Mouse (Mus musculus) right cerebral cortex, postnatal 36 days (tissue): ENCODE measurements around the gene Mllt1.
"Not testable (repeated sequence)": the region's sequence is repeated elsewhere in the genome, so short reads cannot be mapped to it uniquely, and the experiment has no call there.

Source experiments
- DNase-seq, 2 experiments: peaks; one replicate each; pipeline ENCODE4 v3.0.0; 2022; ENCODE audit warnings: low spot score in 2 of 2, mixed read lengths in 1 of 2

The Mllt1 gene

DNA sequence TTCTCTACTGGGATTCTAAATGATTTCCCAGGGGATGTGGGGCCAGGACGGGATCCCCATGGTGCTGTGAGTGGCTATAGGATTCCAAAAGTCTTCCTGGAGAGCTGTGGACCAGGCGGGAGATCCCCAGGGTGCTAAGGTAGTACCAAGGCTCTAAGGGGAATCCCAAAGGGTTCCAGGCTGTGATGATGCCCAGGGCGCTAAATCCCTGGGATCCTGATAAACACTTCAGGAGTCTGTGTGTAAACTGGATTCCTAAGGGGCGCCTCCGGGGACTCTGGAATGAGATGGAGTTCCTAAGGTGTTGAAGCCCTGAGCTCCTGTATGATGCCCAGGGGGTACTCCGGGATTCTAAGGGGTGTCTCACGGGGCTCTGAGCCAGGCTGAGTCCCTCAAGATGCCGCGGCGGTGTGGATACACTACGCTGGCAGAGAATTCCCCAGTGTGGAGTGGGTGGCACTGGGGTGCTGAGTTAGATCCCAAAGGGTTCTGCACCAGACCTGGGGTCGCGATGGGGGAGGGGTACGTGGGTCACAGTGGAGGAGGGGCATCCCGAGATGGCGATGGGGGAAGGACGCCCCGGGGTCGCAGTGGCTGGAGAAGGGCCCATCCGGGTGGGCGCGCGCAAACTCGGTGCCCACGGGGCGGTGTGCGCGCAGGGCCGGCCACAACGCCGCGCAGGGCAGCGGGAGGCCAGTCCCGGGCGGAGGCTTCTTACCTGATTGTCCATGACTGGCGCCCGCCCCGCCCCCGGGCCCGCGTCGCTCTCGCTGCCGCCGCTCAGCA, 477 bp downstream of the Mllt1 start:
- peak in 1 of 2 experiments; percentile 18 for DNase-seq

DNA sequence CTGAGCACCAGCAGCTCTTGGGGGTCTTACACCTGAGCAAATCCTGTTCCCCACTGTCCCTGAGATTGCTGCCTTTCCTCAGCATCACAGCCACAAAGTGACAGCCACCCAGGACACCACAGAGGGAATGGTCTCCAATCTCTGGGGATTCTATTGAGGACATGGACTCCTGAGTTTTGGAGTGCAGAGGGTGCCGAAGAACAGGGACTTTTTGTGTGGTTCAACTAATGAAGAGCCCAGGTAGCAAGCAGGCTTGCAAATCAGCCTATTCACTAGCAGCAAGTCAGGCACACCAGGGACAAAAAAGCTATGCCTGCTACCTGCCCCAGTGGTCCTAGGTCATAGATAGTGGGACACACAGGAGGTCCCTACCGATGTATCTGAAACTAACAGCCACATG, 1.8 kb downstream of the Mllt1 start:
- no peak for DNase-seq

DNA sequence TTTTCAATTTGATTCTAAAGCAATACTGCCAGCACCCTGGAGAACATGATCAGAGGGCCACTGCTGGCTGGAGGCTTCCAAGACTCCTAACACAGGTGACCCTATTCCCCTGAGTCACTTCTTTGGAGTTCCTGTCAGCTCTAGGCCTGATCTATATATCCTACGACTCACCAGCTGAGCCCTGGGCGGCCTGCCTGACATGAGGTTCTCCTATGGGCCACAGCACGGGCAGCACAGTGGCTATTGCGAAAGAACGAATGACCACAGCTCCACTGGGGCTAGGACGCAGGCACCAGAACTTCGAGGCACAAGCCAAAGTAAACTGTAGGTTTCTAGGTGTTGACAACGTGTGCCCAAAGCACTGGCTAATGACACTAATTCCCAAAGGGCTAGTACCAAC, 5.2 kb downstream of the Mllt1 start:
- DNase-seq = no peak

DNA sequence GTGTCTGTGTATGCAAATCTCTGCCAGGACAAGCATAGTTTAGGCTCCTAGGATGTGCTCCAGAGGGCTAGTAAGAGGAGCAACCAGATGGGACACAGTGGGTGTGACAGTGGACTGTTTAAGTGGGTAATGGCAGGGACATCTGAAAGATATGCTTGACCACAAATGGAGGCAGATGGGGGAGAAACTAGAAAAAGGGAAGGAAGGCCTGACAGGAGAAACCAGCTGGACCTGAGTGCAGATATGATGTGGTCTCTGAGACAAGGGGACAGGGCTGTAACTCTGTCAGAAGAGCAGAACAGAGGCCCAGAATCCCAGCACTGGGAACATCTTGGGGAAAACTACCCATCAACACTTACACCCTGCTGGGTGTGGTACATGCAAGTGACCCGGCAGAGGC, 5.7 kb downstream of the Mllt1 start:
- no peak for DNase-seq

DNA sequence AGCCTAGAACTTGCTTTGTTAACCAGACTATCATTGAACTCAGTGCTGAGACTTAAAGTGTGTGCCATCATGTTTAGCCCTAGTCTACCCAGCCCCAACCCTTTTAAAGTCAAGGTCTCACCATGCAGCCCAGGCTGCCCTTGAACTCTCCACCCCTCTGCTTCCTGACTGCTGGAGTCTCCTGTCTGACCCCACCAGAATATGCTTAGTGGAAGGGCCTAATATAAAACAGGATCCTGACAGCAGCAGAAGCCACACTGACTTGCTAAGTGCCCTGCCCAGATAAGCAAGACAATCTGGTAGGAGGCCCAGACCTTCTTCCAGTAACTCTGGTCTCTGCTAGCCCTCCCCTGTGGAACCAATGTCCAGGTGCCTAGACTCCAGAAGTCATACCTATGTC, 6.1 kb downstream of the Mllt1 start:
- DNase-seq = no peak

DNA sequence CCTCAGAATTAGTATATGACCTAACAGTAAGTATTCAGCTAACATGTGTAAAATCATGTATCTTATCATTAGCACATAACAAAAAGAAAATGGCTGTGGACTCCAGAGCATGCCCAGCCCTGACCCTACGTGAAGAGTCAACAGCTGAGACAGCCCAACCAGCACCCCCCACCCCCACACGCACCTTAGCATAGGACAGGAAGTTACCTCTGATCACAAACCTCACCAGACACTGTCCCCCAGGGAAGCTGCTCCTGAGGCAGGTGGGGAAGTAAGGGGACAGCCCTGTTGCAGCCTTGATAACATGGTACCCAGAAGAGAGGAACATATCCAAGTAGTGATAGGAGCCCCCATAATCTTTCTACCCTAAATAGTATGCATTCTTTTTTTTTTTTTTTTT, 9.2 kb downstream of the Mllt1 start:
- no peak for DNase-seq

DNA sequence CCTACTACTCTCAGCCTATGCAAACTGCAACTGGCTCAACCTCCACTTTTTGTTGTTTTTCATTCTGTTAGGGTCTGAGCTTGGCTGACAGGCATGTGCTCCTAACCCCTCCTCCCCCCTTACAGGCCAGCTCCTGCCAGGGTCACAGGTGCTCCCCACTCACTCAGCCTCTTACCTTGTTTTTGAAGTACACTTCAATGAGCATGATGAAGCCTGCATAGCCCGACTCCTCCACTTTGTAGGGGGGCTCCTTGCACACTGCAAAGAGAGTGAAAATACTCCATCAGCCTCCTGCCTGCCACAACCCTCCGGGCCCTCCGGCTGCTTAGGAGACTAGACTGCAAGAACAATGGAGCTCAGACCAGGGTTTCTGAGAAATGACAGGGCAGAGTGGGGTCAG, 15.5 kb downstream of the Mllt1 start:
- no peak for DNase-seq

DNA sequence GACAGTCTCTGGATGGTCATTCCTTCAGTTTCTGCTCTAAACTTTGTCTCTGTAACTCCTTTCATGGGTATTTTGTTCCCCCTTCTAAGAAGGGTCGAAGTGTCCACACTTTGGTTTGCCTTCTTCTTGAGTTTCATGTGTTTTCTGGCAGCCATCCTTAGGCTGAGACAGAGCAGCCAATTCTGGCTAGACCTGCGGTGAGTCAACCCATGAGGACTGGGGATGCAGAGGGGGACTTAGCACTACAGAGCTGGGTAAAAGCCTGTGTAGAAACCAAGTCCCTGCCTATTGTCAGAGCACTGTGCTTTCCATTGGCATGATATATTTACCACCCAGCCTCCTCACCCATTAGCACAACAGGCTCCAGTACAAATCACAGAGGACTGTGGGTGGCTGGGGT, 18.0 kb downstream of the Mllt1 start:
- no peak for DNase-seq

DNA sequence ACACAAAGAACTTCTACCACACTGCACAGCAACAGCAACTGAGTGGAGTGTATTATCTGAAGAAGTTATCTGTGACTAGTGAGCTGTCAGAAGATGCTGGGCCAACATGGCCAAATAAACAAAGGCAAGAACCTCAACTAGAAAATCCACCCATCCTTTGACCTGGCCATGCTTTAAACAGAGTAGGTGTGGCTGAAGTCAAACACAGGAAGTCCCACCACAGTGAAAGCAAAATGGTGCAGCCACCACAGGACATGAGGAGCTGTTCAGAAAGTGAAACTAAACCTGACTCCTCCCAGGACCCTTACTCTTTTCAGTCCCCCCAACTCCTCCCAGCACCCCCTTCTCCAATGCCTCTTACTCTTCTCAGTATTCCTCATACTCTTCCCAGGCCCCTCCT, 21.8 kb downstream of the Mllt1 start:
- DNase-seq = no peak

DNA sequence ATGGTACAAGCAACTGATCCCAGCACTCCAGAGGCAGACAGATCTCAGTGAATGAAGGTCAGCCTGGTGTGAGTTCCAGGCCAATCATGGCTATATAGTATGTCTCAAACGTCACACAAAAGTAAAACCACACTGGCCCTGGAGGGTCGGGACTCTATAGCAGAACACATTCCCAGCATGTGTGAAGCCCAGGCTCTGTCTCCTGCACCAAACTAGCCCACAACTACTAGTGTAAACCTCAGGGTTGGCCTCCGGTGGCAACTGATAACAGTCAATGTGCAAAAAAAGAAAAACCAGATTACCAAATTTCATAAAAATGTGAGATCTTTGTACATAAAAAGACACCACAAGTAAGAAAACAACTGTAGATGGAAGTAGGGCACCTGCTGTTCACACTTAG, 22.2 kb downstream of the Mllt1 start:
- DNase-seq = no peak

DNA sequence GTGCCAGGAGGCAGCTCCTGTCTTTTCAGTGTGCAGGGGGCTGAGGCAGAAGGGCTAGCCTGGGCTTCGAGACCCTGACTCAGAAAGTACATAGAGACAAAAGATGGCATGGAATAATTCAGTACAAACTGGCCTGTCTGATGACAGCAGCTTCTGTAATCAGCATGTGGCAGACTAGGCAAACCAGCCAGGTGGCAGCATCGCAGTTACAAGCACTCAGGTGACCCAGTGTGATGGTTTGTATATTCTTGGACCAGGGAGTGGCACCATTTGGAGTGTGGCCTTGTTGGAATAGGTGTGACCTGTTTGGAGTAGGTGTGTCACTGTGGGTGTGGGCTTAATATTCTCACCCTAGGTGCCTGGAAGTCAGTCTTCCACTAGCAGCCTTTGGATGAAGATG, 25.5 kb downstream of the Mllt1 start:
- DNase-seq = not testable (repeated sequence)

DNA sequence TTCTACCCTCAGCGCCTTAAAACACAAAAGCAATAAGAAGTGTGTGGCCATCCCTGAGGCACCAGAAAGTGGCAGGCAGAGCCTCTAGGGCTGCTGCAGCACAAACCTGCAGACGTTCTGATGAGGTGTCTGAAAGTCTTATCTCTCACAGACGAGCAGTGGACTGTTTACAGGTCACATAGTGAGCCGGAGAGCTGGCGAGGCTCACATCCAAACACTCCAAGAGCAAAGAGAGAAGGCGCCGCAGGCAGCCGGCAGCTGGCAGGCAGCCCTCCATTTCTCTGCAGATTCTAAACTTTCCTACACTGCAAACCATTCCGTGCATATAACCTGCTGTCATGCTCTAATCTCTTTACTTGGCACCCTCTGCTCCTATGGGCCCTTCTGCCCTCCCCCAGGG, 27.3 kb downstream of the Mllt1 start:
- DNase-seq = no peak

DNA sequence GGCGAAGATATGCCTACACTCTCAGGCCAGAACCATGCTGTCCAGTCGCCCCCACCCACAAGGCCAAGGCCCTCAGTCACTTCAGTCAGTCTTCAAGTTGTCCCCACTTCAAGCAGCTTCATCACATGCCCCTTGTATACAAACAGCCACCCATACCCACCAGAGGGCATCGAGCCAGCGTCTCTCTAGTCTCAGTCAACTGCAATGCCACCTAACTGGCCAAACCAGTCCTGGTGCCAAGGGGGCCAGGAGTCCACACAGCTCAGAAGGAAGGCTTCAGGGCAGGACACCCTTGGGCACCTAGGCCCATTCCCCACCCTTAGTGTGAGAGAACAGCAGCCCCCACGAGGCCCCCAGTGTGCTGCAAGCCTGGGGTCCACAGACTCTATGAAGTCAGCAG, 28.1 kb downstream of the Mllt1 start:
- DNase-seq = no peak

DNA sequence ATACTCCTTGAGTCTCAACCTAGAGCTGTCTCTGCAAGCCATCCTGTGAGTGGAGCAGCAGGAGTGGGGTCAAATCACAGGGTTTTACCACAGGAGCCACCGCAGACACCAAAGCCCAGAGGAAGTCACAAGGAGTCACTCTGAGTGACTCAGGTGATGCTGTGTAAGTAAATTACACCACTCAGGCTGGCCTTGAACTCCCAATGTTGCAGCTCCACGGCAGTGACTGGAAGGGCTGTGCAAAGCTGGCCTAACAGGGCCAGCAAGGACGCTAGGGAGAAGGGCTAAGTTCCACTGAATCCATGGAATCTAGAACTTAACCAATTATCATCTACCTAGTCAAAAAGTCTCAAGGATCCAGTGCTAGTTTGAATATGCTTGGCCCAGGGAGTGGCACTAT, 29.0 kb downstream of the Mllt1 start:
- no peak for DNase-seq

DNA sequence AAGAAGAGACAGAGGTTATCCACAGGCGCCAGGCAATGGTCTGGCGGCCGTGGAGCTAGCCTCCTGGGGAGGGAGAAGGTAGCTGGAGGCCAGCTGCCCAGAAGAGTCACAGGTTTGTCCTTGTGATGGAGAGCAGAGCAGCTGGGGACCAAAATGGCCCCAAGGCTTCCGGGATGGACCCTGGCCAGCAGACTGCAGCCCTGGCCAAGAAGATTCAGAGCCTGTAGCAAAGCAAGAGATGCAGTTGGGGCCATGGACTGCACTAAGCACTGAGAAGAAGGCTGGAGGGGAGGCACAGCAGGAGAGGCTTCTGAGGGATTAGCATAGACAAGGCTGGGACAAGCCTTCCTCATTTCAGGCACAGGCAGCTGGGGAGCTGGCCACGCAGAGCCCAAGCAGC, 32.5 kb downstream of the Mllt1 start:
- no peak for DNase-seq

DNA sequence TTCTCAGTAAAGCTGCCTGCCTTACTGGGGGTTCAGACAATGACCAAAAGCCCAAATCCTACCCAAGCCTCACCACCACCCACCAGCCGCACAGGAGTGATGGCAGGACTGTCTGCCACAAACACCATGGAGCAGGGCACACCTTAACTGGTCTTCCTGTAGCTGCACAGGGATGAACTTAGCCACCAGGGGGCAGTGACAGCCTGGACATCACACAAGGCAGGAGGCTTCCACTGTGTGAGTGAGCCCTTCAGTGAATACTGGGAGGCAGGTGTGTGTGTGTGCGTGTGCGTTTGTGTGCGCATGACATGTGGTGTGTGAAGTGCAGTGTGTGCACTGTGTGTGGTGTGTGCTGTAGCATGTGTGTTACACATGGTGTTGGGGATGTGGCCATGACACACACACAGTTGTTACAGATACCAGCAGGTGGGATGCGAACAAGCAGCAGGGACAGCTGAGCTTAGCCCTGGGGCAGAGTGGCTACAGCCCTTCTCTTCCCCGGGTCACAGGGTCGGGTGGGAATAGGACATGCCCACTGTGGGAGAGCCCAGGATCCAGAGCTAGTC, 37.5 kb downstream of the Mllt1 start:
- peak; percentile 76 to 81 for DNase-seq

DNA sequence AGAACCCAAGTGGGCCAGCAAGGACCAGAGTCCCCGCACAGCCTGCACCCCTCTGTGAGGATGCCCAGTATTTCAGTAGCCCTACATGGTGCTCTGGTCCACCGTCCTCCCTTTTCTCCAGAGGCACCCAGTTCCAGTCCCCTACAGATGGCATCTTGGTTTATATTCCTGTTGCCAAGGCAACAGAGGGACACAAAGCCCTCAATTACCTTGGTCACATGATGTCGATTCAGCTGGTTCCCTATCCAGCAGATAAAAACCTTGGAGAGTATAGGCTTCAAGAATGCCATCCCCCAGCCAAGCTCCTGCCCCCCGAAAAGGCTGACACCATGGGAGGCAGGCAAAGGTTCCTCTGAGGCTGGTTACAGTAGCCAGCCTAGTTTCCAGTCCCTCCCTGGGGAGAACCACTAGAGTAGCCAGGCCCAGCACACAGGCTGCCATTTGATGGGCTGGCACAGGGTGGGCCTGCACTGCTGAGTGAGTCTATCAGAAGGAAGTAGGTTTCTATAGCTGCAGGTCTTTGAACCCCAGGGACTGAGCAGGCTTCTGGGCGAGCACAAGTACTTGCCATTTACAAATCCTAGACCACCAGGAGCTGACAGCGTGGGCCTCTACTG, 38.6 kb downstream of the Mllt1 start:
- DNase-seq = no peak

DNA sequence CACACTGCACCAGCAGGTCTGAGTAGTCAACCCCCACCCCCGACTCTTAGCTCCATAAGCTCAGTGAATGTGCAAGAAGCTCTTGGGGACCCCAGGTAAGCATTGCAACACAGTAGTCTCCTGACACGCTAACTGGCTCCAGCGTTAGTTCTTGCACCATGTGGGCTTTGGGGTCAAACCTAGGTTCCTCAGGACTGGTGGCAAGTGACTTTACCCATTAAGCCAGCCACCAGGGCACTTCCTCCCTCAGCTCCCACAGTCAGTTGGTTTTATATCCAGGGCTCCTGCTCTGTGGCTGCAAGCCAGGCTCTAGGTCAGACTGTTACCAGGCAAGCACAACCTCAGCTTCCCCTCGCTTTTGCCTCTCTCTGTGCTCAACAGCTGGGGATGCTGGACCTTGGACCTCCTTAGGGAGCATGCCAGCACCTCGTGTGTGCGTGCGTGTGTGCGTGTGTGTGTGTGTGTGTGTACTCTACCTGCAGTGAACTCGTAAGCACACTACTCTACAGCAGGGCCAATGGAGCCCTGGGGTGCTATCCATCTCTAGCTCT, 39.8 kb downstream of the Mllt1 start:
- DNase-seq = no peak

DNA sequence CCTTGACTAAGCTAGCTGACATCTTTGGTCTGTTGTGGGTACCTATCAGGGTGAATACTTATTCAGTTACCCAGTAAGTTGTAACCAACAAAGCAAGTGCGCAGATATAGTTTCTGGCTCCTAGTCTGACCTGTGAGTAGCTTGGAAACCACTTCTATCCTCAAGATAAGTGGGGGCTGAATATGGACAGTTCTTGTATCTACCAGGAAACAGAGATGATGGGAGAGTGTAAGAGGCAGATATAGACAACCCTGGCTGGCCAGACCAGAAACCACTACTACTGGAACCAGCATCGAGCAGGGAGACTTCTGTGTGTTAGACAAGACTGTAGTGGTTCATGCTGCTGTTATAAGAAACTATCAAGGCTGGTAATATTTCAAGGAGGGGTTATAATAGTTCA, 45.2 kb downstream of the Mllt1 start:
- no peak for DNase-seq

DNA sequence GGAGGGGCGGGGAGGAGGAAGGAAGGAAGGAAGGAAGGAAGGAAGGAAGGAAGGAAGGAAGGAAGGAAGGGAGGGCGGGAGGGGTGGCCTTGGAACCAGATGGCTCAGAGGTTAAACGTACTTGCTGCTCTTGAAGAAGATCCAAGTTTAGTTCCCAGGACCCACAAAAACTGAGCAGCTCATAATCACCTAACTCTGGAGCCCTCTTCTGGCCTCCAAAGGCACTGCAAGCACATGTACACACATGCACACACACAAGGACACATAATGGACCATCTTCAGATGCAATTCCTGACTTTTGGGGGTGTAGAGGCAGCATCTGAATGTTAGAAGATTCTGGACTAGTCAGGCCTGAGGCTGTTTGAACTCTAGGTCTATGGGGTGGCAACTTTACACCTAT, 47.2 kb downstream of the Mllt1 start:
- no peak for DNase-seq

DNA sequence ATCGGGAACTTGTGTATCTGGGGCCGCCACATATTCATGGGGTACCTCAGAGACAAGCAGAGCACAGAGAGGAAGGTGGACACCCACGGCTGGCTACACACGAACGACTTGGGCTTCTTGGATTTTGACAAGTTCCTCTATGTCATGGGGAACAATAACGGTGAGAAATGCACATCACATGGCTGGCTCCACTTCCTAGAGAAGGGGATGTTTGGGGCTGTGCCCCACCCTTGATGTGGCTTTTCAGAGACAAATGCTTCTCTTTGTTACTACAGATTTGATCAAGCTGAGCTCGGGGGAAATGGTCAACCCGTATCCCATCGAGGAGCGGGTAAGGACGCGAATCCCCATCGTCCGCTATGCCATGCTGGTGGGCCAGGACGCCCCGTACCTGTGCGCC, 50.4 kb downstream of the Mllt1 start:
- no peak for DNase-seq

DNA sequence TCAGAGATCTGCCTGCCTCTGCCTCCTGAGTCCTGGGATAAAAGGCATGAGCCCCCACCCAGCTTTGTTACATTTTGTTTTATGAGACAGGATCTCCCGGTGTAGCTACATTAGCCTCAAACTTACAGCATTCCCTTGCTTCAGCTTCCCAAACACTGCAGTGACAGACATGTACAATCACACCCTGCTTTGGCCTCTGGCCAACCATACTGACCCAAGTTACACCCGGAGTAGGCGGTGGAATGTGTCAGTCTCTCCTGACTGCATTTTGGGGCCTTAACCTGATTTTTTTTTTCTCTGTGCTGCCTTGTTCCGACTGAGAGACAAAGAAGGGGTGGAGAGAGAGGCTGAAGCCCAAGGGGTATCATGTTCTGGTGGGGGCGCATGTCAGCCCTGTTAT, 50.9 kb downstream of the Mllt1 start:
- DNase-seq = no peak

DNA sequence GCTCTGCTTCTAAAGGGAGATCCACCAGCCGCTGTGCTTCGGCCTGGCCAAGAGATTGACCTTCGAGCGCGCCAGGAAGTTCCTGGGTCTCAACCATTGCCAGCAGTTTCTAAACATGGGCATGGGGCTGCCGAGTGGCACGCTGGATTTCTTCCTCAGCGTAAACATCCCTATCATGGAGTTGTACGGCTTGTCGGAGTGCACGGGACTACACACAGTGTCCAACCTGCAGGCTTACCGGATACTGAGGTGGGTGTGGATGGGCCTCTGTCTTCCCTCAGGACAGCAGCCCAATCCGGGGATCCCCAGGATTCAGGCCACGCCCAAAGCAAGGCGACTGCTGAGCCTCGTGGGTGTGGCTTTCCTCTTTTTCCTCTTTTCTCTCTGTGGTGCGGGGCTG, 51.6 kb downstream of the Mllt1 start:
- DNase-seq = no peak
